Mouse (Mus musculus) liver, embryonic 14.5 days (tissue): ENCODE results near the gene Pde4d.

Experiments used
- CTCF ChIP-seq: IDR thresholded peaks from 2 replicates; pipeline ENCODE4 v1.5.1; 2016; ENCODE audit warnings: antibody characterized with exemption, low read depth, control low read depth
- EP300 ChIP-seq: IDR thresholded peaks from 2 replicates; pipeline ENCODE4 v1.6.1; 2016; ENCODE audit warnings: antibody characterized with exemption, low read depth

DNA sequence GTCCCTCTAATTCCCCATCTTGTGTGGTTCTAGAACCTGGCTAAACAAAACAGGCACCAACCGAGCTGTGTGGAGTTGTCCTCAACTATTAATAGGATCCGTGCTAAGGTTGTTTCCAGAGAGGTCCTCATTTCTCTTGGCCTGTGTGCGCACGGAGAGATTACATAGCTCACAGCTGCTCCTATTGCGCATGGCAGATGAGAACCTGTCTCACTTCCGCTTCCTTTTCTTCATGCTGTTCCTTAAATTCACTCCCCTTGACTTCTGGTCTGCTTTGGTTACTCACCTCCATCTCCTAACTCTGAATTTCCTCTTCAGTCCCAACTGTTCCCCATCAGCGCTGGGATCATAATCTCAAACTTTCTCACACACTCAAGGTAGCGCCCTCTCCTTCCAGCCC, 956.6 kb downstream of the Pde4d start:
- TF ChIP-seq CTCF (no peak), EP300 (no peak)
